Mouse (Mus musculus) R1 (cell line): Measurements from ENCODE around the gene Galntl6.

Experiments used
- DNase-seq: peaks from one replicate; pipeline ENCODE4 v3.0.0-alpha.2; 2018; ENCODE audit warnings: low read depth, low spot score

Galntl6 gene

GRCm38 (mm10) chr8:57965508-57965907 is 946.9 kb downstream of the Galntl6 start:
- DNase-seq: no peak

- DNase-seq: no peak
These were observed 949.9 kb downstream of the Galntl6 start for GRCm38 (mm10) chr8:57962286-57963110.

- DNase-seq: no peak
These were observed 953.3 kb downstream of the Galntl6 start for GRCm38 (mm10) chr8:57959136-57959535.

GRCm38 (mm10) chr8:57958121-57958901 is 954.1 kb downstream of the Galntl6 start:
- no peak for DNase-seq

GRCm38 (mm10) chr8:57955501-57955900 is 956.9 kb downstream of the Galntl6 start:
- no peak for DNase-seq

GRCm38 (mm10) chr8:57941113-57941512 is 971.3 kb downstream of the Galntl6 start:
- DNase-seq: no peak

- no peak for DNase-seq
These were observed 972.5 kb downstream of the Galntl6 start for GRCm38 (mm10) chr8:57939856-57940420.

GRCm38 (mm10) chr8:57939177-57939855 is 973.1 kb downstream of the Galntl6 start:
- DNase-seq: peak; percentile 44

- no peak for DNase-seq
These were observed 985.4 kb downstream of the Galntl6 start for GRCm38 (mm10) chr8:57927074-57927473.

- no peak for DNase-seq
These were observed 988.9 kb downstream of the Galntl6 start for GRCm38 (mm10) chr8:57923556-57923955.

GRCm38 (mm10) chr8:57923130-57923529 is 989.3 kb downstream of the Galntl6 start:
- DNase-seq: no peak

- no peak for DNase-seq
These were observed 990.0 kb downstream of the Galntl6 start for GRCm38 (mm10) chr8:57922214-57923070.

- no peak for DNase-seq
These were observed 992.0 kb downstream of the Galntl6 start for GRCm38 (mm10) chr8:57920326-57920903.

GRCm38 (mm10) chr8:57918720-57919640 is 993.5 kb downstream of the Galntl6 start:
- DNase-seq: no peak

- no peak for DNase-seq
These were observed 1019.1 kb downstream of the Galntl6 start for GRCm38 (mm10) chr8:57893360-57893759.

GRCm38 (mm10) chr8:57892115-57892514 is 1020.3 kb downstream of the Galntl6 start:
- DNase-seq: no peak

- no peak for DNase-seq
These were observed 1022.3 kb downstream of the Galntl6 start for GRCm38 (mm10) chr8:57890159-57890558.

- DNase-seq: peak; percentile 36
These were observed 1023.6 kb downstream of the Galntl6 start for GRCm38 (mm10) chr8:57888831-57889230.

GRCm38 (mm10) chr8:57879452-57879851 is 1033.0 kb downstream of the Galntl6 start:
- peak; percentile 28 for DNase-seq
